ENCODE assay signal across 21 mouse cellular contexts in genomic region chr13:73821251-73821650, GRCm38 (mm10). TPM values are rescaled to one million over a fixed set of nuclear protein-coding genes. Genes with fewer than 3 reads are reported as not detected.
A peak's percentile ranks its signal among the peaks of the same experiment; 100 is the strongest.
DNase-seq lines count a peak whose midpoint lies in the region; ATAC-seq and TF ChIP-seq lines count a peak whose summit lies in the region.
"Had no signal": no experiment of that assay in that cellular context is flagged by ENCODE, and none has a peak within 500 bp of the region (broad histone marks: within the 10 kb centered on the region; RNA-seq: fewer than 3 reads in every experiment).

No protein-coding gene starts in this region.

- H3K27ac ChIP-seq in hindbrain, embryonic 14.5 days = no peak overlapping the region
- no peak overlapping the region for H3K27ac ChIP-seq in hindbrain, postnatal 0 days
- H3K27ac ChIP-seq in midbrain, embryonic 10.5 days (replicated peaks) = 0 out of 2 replicates have a peak overlapping the region, but pooled peaks have one; percentile 2
- H3K27ac ChIP-seq in midbrain, embryonic 13.5 days = no peak overlapping the region

- no peak overlapping the region for H3K4me2 ChIP-seq in hindbrain, embryonic 14.5 days (replicated peaks)
- H3K4me2 ChIP-seq in hindbrain, postnatal 0 days (ENCODE audit: low read depth, low read length) = no peak overlapping the region
- no peak overlapping the region for H3K4me2 ChIP-seq in midbrain, embryonic 13.5 days (replicated peaks)

- 0 out of 2 replicates have a peak, but pooled peaks have one; percentile 5 for ATAC-seq in hindbrain, embryonic 14.5 days (ENCODE audit: low FRiP score)
- no peak for ATAC-seq in hindbrain, postnatal 0 days
- ATAC-seq in midbrain, embryonic 13.5 days = no peak
- ATAC-seq: activated CD4-positive, CD25-positive, alpha-beta regulatory T cell, adult 4 months had no signal

- TF ChIP-seq CTCF in hindbrain, postnatal 0 days (IDR thresholded peaks at IDR 0.05; ENCODE audit: low read depth) = no peak

- no peaks in the 10 kb centered on the region for H3K27me3 ChIP-seq in hindbrain, embryonic 14.5 days (ENCODE audit: control insufficient read depth, insufficient read depth, low read length)
- H3K27me3 ChIP-seq in hindbrain, postnatal 0 days (ENCODE audit: insufficient read depth, low read length) = no peaks in the 10 kb centered on the region
- no peaks in the 10 kb centered on the region for H3K27me3 ChIP-seq in midbrain, embryonic 10.5 days (ENCODE audit: low read depth, poor library complexity, severe bottlenecking)
- H3K27me3 ChIP-seq in midbrain, embryonic 13.5 days = no peaks in the 10 kb centered on the region
- H3K27me3 ChIP-seq: CH12.LX, Patski had no signal

- H3K4me3 ChIP-seq in hindbrain, embryonic 14.5 days (replicated peaks; ENCODE audit: low read length) = no peak overlapping the region
- no peak overlapping the region for H3K4me3 ChIP-seq in hindbrain, postnatal 0 days (ENCODE audit: low read length)
- H3K4me3 ChIP-seq in midbrain, embryonic 10.5 days = no peak overlapping the region
- no peak overlapping the region for H3K4me3 ChIP-seq in midbrain, embryonic 13.5 days (replicated peaks)

- no peak overlapping the region for H3K9ac ChIP-seq in hindbrain, embryonic 14.5 days
- H3K9ac ChIP-seq in hindbrain, postnatal 0 days (replicated peaks; ENCODE audit: low read length) = no peak overlapping the region
- no peak overlapping the region for H3K9ac ChIP-seq in midbrain, embryonic 13.5 days (replicated peaks)

- H3K9me3 ChIP-seq in hindbrain, embryonic 14.5 days (ENCODE audit: control insufficient read depth, low read length) = no peaks in the 10 kb centered on the region
- no peaks in the 10 kb centered on the region for H3K9me3 ChIP-seq in hindbrain, postnatal 0 days (ENCODE audit: low read length)
- H3K9me3 ChIP-seq in midbrain, embryonic 10.5 days (replicated peaks) = no peaks in the 10 kb centered on the region
- H3K9me3 ChIP-seq in midbrain, embryonic 13.5 days = no peaks in the 10 kb centered on the region
- H3K9me3 ChIP-seq: G1E had no signal

- WGBS in hindbrain, embryonic 14.5 days = 90% methylated on average over 7 of the region's 7 CpGs
- WGBS in hindbrain, postnatal 0 days = 93% methylated on average over 7 of the region's 7 CpGs
- 91% methylated on average over 7 of the region's 7 CpGs for WGBS in midbrain, embryonic 10.5 days
- 91% methylated on average over 7 of the region's 7 CpGs for WGBS in midbrain, embryonic 13.5 days

- no peaks in the 10 kb centered on the region for H3K4me1 ChIP-seq in hindbrain, embryonic 14.5 days (replicated peaks; ENCODE audit: control insufficient read depth, insufficient read depth, low read length)
- H3K4me1 ChIP-seq in hindbrain, postnatal 0 days (ENCODE audit: insufficient read depth, low read length) = 0 out of 2 replicates have a peak, but pooled peaks cover 2% of the 10 kb centered on the region
- H3K4me1 ChIP-seq in midbrain, embryonic 10.5 days = peaks cover 8% of the 10 kb centered on the region; the same call in 1 of the 2 replicates
- H3K4me1 ChIP-seq in midbrain, embryonic 13.5 days (replicated peaks) = no peaks in the 10 kb centered on the region

- peak; percentile 91 for DNase-seq in heart, adult 11 months
- DNase-seq in heart, adult 8-10 months (ENCODE audit: low spot score) = no peak
- DNase-seq in hindbrain, embryonic 14.5 days (ENCODE audit: low spot score) = no peak
- DNase-seq in hindbrain, postnatal 0 days (ENCODE audit: low spot score) = no peak
- DNase-seq in midbrain, embryonic 10.5 days (ENCODE audit: low spot score) = no peak
- DNase-seq: adrenal gland, adult 2 months; adrenal gland, adult 8-10 months; adrenal gland, postnatal 10 days; adrenal gland, postnatal 14 days; adrenal gland, postnatal 25 days; adrenal gland, postnatal 36 days; B cell, adult 2 months; cerebellum, adult 11 months; cerebellum, adult 11-12 months; cerebellum, adult 18-20 months had no signal

- no peaks in the 10 kb centered on the region; the same call in 1 of the 2 replicates for H3K36me3 ChIP-seq in hindbrain, embryonic 14.5 days (replicated peaks; ENCODE audit: control insufficient read depth, insufficient read depth)
- no peaks in the 10 kb centered on the region; the same call in 1 of the 2 replicates for H3K36me3 ChIP-seq in hindbrain, postnatal 0 days (ENCODE audit: insufficient read depth, low read length)
- peaks cover 19% of the 10 kb centered on the region for H3K36me3 ChIP-seq in midbrain, embryonic 10.5 days
- H3K36me3 ChIP-seq in midbrain, embryonic 13.5 days = peaks cover 3% of the 10 kb centered on the region; the same call in 1 of the 2 replicates
- H3K36me3 ChIP-seq: G1E had no signal

RNA-seq across cellular contexts. Expression of gene Nkd2, which starts 26.2 kb away (rescaled TPM):
- total RNA-seq in heart, adult 8-10 months (2022) = 1 to 10 TPM in 3 of 4 experiments, under 1 TPM in 1; 0.75 to 1.9 (median 1.2) TPM
- 13.2 and 13.3 TPM in 2 replicates for polyA plus RNA-seq in hindbrain, embryonic 14.5 days (2014; fragmentation: Nextera tagmentation; extraction: Ambion mirVana)
- 18.3 and 24.2 TPM in 2 replicates for total RNA-seq in hindbrain, postnatal 0 days (2014; rRNA removed)
- 10.3 and 12.6 TPM in 2 replicates for polyA plus RNA-seq in hindbrain, postnatal 0 days (2015; fragmentation: Nextera tagmentation; extraction: Ambion mirVana)
- polyA plus RNA-seq in midbrain, embryonic 10.5 days (2016; fragmentation: Nextera tagmentation; extraction: Ambion mirVana) = 13.2 and 14.7 TPM in 2 replicates
- 7.2 and 7.6 TPM in 2 replicates for polyA plus RNA-seq in midbrain, embryonic 13.5 days (2015; fragmentation: Nextera tagmentation; extraction: Ambion mirVana)
- total RNA-seq: CH12.LX, MEL had no signal
- polyA plus RNA-seq: G1E had no signal
